21 mouse cellular contexts compared by ENCODE assay signal in genomic region chr4:87379516-87380173, GRCm38 (mm10).
A peak's percentile ranks its signal among the peaks of the same experiment; 100 is the strongest.
DNase-seq lines count a peak whose midpoint lies in the region; ATAC-seq and TF ChIP-seq lines count a peak whose summit lies in the region.
"Had no signal": no experiment of that assay in that cellular context is flagged by ENCODE, and none has a peak within 500 bp of the region (broad histone marks: within the 10 kb centered on the region; RNA-seq: fewer than 3 reads in every experiment).

No protein-coding gene starts in this region.

- H3K4me3 ChIP-seq in kidney, embryonic 16.5 days (ENCODE audit: low read length), result no peak overlapping the region
- H3K4me3 ChIP-seq in lung, embryonic 14.5 days (ENCODE audit: low read depth, low read length), result no peak overlapping the region
- H3K4me3 ChIP-seq: erythroblast, embryonic 14.5 days; limb, embryonic 15.5 days; liver, embryonic 13.5 days; lung, embryonic 15.5 days; midbrain, embryonic 10.5 days; myocyte had no signal

- DNase-seq in kidney, adult 9 months, result no peak
- peak; percentile 44 for DNase-seq in lung, embryonic 14.5 days
- no peak for DNase-seq in lung, adult 18-20 months
- DNase-seq in embryo, embryonic 10 days (ENCODE audit: low spot score), result peak; percentile 43
- DNase-seq in embryo, embryonic 11 days, result peak; percentile 46
- DNase-seq in adrenal gland, postnatal 4 days (ENCODE audit: low spot score in 2 of 2), result no peak
- DNase-seq: adrenal gland, postnatal 36 days; B cell, adult 2 months; cerebellum, adult 8-10 months; cerebellum, postnatal 25 days; gastrocnemius, postnatal 10 days; liver, embryonic 13.5 days; thymus, adult 2 months; thymus, postnatal 36 days had no signal

- no peak overlapping the region for H3K4me2 ChIP-seq in kidney, embryonic 16.5 days (replicated peaks; ENCODE audit: low read depth, low read length)
- H3K4me2 ChIP-seq in lung, embryonic 14.5 days, result no peak overlapping the region
- H3K4me2 ChIP-seq: limb, embryonic 15.5 days; liver, embryonic 13.5 days; lung, embryonic 15.5 days had no signal

- H3K9ac ChIP-seq in kidney, embryonic 16.5 days (replicated peaks; ENCODE audit: low read length), result no peak overlapping the region
- no peak overlapping the region for H3K9ac ChIP-seq in lung, embryonic 14.5 days
- H3K9ac ChIP-seq: limb, embryonic 15.5 days; liver, embryonic 13.5 days; lung, embryonic 15.5 days had no signal

- TF ChIP-seq CTCF in lung, embryonic 14.5 days (IDR thresholded peaks at IDR 0.05; ENCODE audit: low read depth), result no peak

- WGBS in kidney, embryonic 16.5 days, result 16% methylated on average over 4 of the region's 4 CpGs
- 36% methylated on average over 4 of the region's 4 CpGs for WGBS in lung, embryonic 14.5 days

- no peaks in the 10 kb centered on the region for H3K9me3 ChIP-seq in kidney, embryonic 16.5 days (ENCODE audit: low read length)
- H3K9me3 ChIP-seq in lung, embryonic 14.5 days (ENCODE audit: low read depth, low read length), result no peaks in the 10 kb centered on the region
- H3K9me3 ChIP-seq: limb, embryonic 15.5 days; liver, embryonic 13.5 days; lung, embryonic 15.5 days; midbrain, embryonic 10.5 days had no signal

- H3K27ac ChIP-seq in kidney, embryonic 16.5 days (ENCODE audit: low read length), result no peak overlapping the region
- no peak overlapping the region for H3K27ac ChIP-seq in lung, embryonic 14.5 days (ENCODE audit: low read depth)
- H3K27ac ChIP-seq: limb, embryonic 15.5 days; liver, embryonic 13.5 days; lung, embryonic 15.5 days had no signal

- H3K27me3 ChIP-seq in kidney, embryonic 16.5 days (ENCODE audit: insufficient read depth, low read length), result peaks cover 6% of the 10 kb centered on the region
- no peaks in the 10 kb centered on the region for H3K27me3 ChIP-seq in lung, embryonic 14.5 days (ENCODE audit: insufficient read depth, low read length)
- H3K27me3 ChIP-seq: liver, embryonic 13.5 days had no signal

- peaks cover 25% of the 10 kb centered on the region for H3K4me1 ChIP-seq in kidney, embryonic 16.5 days (ENCODE audit: insufficient read depth, low read length)
- H3K4me1 ChIP-seq in lung, embryonic 14.5 days (ENCODE audit: insufficient read depth), result 0 out of 2 replicates have a peak, but pooled peaks cover 6% of the 10 kb centered on the region
- H3K4me1 ChIP-seq: liver, embryonic 13.5 days had no signal

- ATAC-seq in kidney, embryonic 16.5 days (ENCODE audit: low FRiP score, low TSS enrichment), result peak; percentile 90
- no peak for ATAC-seq in lung, embryonic 14.5 days (ENCODE audit: insufficient read depth)
- ATAC-seq: hindbrain, embryonic 16.5 days had no signal

- H3K36me3 ChIP-seq in kidney, embryonic 16.5 days (ENCODE audit: insufficient read depth, low read length), result no peaks in the 10 kb centered on the region
- H3K36me3 ChIP-seq in lung, embryonic 14.5 days (ENCODE audit: insufficient read depth), result no peaks in the 10 kb centered on the region
- H3K36me3 ChIP-seq: limb, embryonic 15.5 days; liver, embryonic 13.5 days; lung, embryonic 15.5 days; midbrain, embryonic 10.5 days had no signal

Comparison
In these comparisons a context has a peak if more than half of its experiments do, and no peak if none do; other contexts are left out.
1. DNase-seq: peak in lung, embryonic 14.5 days (single experiment), embryo, embryonic 10 days (single experiment) and embryo, embryonic 11 days (single experiment); none in kidney, adult 9 months (single experiment), lung, adult 18-20 months (0 of 2) and adrenal gland, postnatal 4 days (0 of 2).